8 mouse cellular contexts compared by ENCODE assay signal in the genomic region with DNA sequence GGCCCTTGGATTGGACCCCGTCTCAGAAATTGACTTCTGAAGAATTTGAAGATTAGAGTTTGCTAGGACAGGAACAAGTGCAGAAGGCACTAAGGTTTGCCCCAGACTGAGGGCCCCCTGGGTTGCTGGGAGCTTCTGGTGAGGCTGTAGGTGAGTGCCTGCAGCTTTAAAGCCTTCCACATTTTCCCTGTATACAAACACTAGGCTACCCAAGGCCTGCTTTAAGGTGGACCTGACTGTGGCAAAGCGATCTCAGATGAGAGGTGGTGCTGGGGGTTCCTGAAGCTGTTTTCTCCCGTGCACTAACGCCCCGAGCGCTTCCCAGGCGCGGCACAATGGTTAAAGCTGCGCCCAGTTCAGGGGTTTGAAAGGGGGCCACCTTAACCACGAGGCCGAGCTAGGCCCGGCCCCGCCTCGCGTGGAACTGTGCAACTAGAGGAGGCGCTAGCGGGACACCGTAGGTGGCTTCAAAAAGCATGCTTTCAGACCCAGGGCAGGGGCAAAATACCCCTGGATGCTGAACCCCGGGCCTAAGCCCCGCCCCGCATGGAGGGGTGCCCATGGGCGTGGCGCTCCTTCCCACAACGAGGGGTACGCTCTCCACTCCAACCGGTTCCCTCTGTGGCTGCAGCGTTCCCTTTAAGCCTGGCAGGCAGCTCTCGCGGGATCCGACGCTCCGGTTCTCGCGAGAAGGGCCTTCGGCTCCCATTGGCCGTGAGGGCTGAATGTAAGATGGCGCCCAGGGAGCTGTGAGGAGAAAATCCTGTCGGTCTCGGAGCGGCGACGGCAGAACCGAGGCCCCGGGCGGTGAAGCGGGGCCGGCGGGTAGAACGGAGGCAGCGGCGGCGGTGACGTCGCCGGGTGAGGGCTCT. TPM values are rescaled to one million over a fixed set of nuclear protein-coding genes. Genes with fewer than 3 reads are reported as not detected.
DNase-seq lines count a peak whose midpoint lies in the region; ATAC-seq and TF ChIP-seq lines count a peak whose summit lies in the region.

TSS of gene Qrich1 (plus strand) at position 427 of the 872 bp plus-strand sequence.

- TF ChIP-seq POLR2A in CH12.LX (IDR thresholded peaks at IDR 0.05; ENCODE audit: low read depth, low read length) = peak; percentile 92

- peaks cover 36% of the 10 kb centered on the region for H3K79me2 ChIP-seq in CH12.LX (replicated peaks; ENCODE audit: control insufficient read depth, extremely low read depth, insufficient read depth, poor library complexity, severe bottlenecking)

- TF ChIP-seq RAD21 in CH12.LX (IDR thresholded peaks at IDR 0.05; ENCODE audit: low read depth, low read length) = no peak

- peak; percentile 96 for ATAC-seq in forebrain, embryonic 11.5 days (replicated peaks; ENCODE audit: low FRiP score)
- ATAC-seq in heart, embryonic 16.5 days (replicated peaks; ENCODE audit: extremely low read depth, insufficient read depth, low FRiP score) = peak; percentile 94
- peak; percentile 90 for ATAC-seq in liver, embryonic 15.5 days (ENCODE audit: insufficient read depth)
- ATAC-seq in neural tube, embryonic 12.5 days (ENCODE audit: low FRiP score, low read depth) = peak; percentile 96

- peak within 1 kb of the TSS; percentile 92 for H3K27ac ChIP-seq in CH12.LX (ENCODE audit: insufficient read depth, low read depth)
- H3K27ac ChIP-seq in forebrain, embryonic 11.5 days (ENCODE audit: low read depth, low read length) = peak within 1 kb of the TSS; percentile 99
- peak within 1 kb of the TSS; percentile 100 for H3K27ac ChIP-seq in heart, embryonic 16.5 days (ENCODE audit: low read length)
- H3K27ac ChIP-seq in liver, embryonic 15.5 days (replicated peaks) = peak within 1 kb of the TSS; percentile 99
- peak within 1 kb of the TSS; percentile 99 for H3K27ac ChIP-seq in neural tube, embryonic 12.5 days

- no peaks in the 10 kb centered on the region for H3K9me3 ChIP-seq in CH12.LX (replicated peaks; ENCODE audit: low read length)
- H3K9me3 ChIP-seq in forebrain, embryonic 11.5 days (ENCODE audit: control insufficient read depth, low read length) = no peaks in the 10 kb centered on the region
- no peaks in the 10 kb centered on the region for H3K9me3 ChIP-seq in heart, embryonic 16.5 days (replicated peaks; ENCODE audit: control insufficient read depth, low read length)
- no peaks in the 10 kb centered on the region for H3K9me3 ChIP-seq in liver, embryonic 15.5 days (replicated peaks)
- H3K9me3 ChIP-seq in neural tube, embryonic 12.5 days = no peaks in the 10 kb centered on the region

- peak within 1 kb of the TSS; percentile 85 to 95 (median 91) for H3K4me3 ChIP-seq in CH12.LX (replicated peaks in 1 of 3; ENCODE audit: low read depth in 2 of 3, low read length in 2 of 3, poor library complexity in 1 of 3)
- peak within 1 kb of the TSS; percentile 88 for H3K4me3 ChIP-seq in forebrain, embryonic 11.5 days (ENCODE audit: low read depth, low read length)
- H3K4me3 ChIP-seq in heart, embryonic 16.5 days (ENCODE audit: low read length) = peak within 1 kb of the TSS; percentile 76
- H3K4me3 ChIP-seq in liver, embryonic 15.5 days (replicated peaks) = peak within 1 kb of the TSS; percentile 99
- H3K4me3 ChIP-seq in neural tube, embryonic 12.5 days = peak within 1 kb of the TSS; percentile 92

- no peaks in the 10 kb centered on the region for H3K27me3 ChIP-seq in CH12.LX (replicated peaks)
- no peaks in the 10 kb centered on the region for H3K27me3 ChIP-seq in forebrain, embryonic 11.5 days (ENCODE audit: control insufficient read depth, insufficient read depth, low read length)
- no peaks in the 10 kb centered on the region for H3K27me3 ChIP-seq in heart, embryonic 16.5 days (ENCODE audit: control insufficient read depth, insufficient read depth, low read length)
- no peaks in the 10 kb centered on the region for H3K27me3 ChIP-seq in liver, embryonic 15.5 days
- no peaks in the 10 kb centered on the region for H3K27me3 ChIP-seq in neural tube, embryonic 12.5 days (replicated peaks)

- peak within 1 kb of the TSS; percentile 100 for H3K9ac ChIP-seq in CH12.LX (ENCODE audit: insufficient read depth, low read depth)
- H3K9ac ChIP-seq in forebrain, embryonic 11.5 days (ENCODE audit: low read length) = peak within 1 kb of the TSS; percentile 98
- peak within 1 kb of the TSS; percentile 98 for H3K9ac ChIP-seq in heart, embryonic 16.5 days (ENCODE audit: low read length)
- peak within 1 kb of the TSS; percentile 94 for H3K9ac ChIP-seq in liver, embryonic 15.5 days
- H3K9ac ChIP-seq in neural tube, embryonic 12.5 days = peak within 1 kb of the TSS; percentile 96

- peaks cover 4 to 34% of the 10 kb centered on the region in 2 experiments; a peak in 3 of 4 replicates for H3K4me1 ChIP-seq in CH12.LX (ENCODE audit: control insufficient read depth in 1 of 2, insufficient read depth in 2 of 2)
- H3K4me1 ChIP-seq in forebrain, embryonic 11.5 days (replicated peaks; ENCODE audit: control insufficient read depth, insufficient read depth, low read length) = peaks cover 5% of the 10 kb centered on the region; the same call in 1 of the 2 replicates
- H3K4me1 ChIP-seq in heart, embryonic 16.5 days (ENCODE audit: control insufficient read depth, insufficient read depth, low read length) = peaks cover 21% of the 10 kb centered on the region
- H3K4me1 ChIP-seq in liver, embryonic 15.5 days (replicated peaks) = peaks cover 42% of the 10 kb centered on the region
- peaks cover 16% of the 10 kb centered on the region for H3K4me1 ChIP-seq in neural tube, embryonic 12.5 days

- TF ChIP-seq CTCF in CH12.LX (conservative IDR thresholded peaks at IDR 0.05 in 1 of 2, IDR thresholded peaks at IDR 0.05 in 1 of 2; ENCODE audit: low read depth in 2 of 2, low read length in 2 of 2) = peak in 1 of 2 experiments; percentile 25; a peak in 2 of 4 replicates

- WGBS in forebrain, embryonic 11.5 days = 1% methylated on average over 46 of the region's 55 CpGs
- WGBS in heart, embryonic 16.5 days = under 1% methylated on average over 54 of the region's 55 CpGs
- 1% methylated on average over 55 of the region's 55 CpGs for WGBS in liver, embryonic 15.5 days (ENCODE audit: insufficient replicate concordance)
- 2% methylated on average over 55 of the region's 55 CpGs for WGBS in neural tube, embryonic 12.5 days

- no peak for TF ChIP-seq EP300 in CH12.LX (IDR thresholded peaks at IDR 0.05; ENCODE audit: low read length)

- in situ Hi-C loops in CH12.LX (cut with MboI; ENCODE audit: low pct_ligation_motif_present, low pct_unique_long_range_greater_than_20kb, low sequenced_read_pairs) = no loop called here

- H3K4me2 ChIP-seq in CH12.LX (ENCODE audit: insufficient read depth, low read depth, poor library complexity, severe bottlenecking) = peak within 1 kb of the TSS; percentile 39
- H3K4me2 ChIP-seq in forebrain, embryonic 11.5 days (ENCODE audit: low read depth, low read length, severe bottlenecking) = peak within 1 kb of the TSS; percentile 89
- peak within 1 kb of the TSS; percentile 89 for H3K4me2 ChIP-seq in heart, embryonic 16.5 days (ENCODE audit: low read depth, low read length)
- H3K4me2 ChIP-seq in liver, embryonic 15.5 days = peak within 1 kb of the TSS; percentile 98
- peak within 1 kb of the TSS; percentile 70 for H3K4me2 ChIP-seq in neural tube, embryonic 12.5 days (replicated peaks)

- peaks cover 39 to 65% of the 10 kb centered on the region in 2 experiments for H3K36me3 ChIP-seq in CH12.LX (replicated peaks in 1 of 2; ENCODE audit: control insufficient read depth in 1 of 2, insufficient read depth in 1 of 2, low read length in 1 of 2)
- H3K36me3 ChIP-seq in forebrain, embryonic 11.5 days (ENCODE audit: control insufficient read depth, insufficient read depth, low read length) = peaks cover 11% of the 10 kb centered on the region
- H3K36me3 ChIP-seq in heart, embryonic 16.5 days (ENCODE audit: control insufficient read depth, insufficient read depth) = peaks cover 35% of the 10 kb centered on the region
- H3K36me3 ChIP-seq in liver, embryonic 15.5 days (replicated peaks) = peaks cover 57% of the 10 kb centered on the region
- peaks cover 38% of the 10 kb centered on the region for H3K36me3 ChIP-seq in neural tube, embryonic 12.5 days

- dilution Hi-C loops in CH12.LX (cut with MboI; ENCODE audit: extremely low pct_ligation_motif_present, extremely low pct_unique_long_range_greater_than_20kb, low sequenced_read_pairs) = no loop called here

- peak; percentile 97 for DNase-seq in CH12.LX (ENCODE audit: extremely low read depth)
- peak; percentile 96 for DNase-seq in c-Kit-positive CD71-positive TER-119-negative erythroid progenitor cells, embryonic 14.5 days (ENCODE audit: low read depth)
- DNase-seq in forebrain, embryonic 11.5 days (ENCODE audit: low spot score) = peak; percentile 98
- DNase-seq in kidney, postnatal 36 days = peak; percentile 96
- peak; percentile 95 for DNase-seq in telencephalon, adult 2 months (ENCODE audit: low read depth, low spot score)

TF ChIP-seq in CH12.LX, 34 proteins besides CTCF, POLR2A, EP300 and RAD21 (continues in another document):
- no peak for TF ChIP-seq JUN (IDR thresholded peaks at IDR 0.05; ENCODE audit: insufficient read depth, low read depth, low read length)
- peak; percentile 93 for TF ChIP-seq TCF12 (IDR thresholded peaks at IDR 0.05; ENCODE audit: low read depth, low read length)
- peak; percentile 90 for TF ChIP-seq TBP (conservative IDR thresholded peaks at IDR 0.05; ENCODE audit: low read depth, low read length)
- peak; percentile 100 for TF ChIP-seq CHD2 (IDR thresholded peaks at IDR 0.05; ENCODE audit: low read length)
- no peak for TF ChIP-seq PAX5 (IDR thresholded peaks at IDR 0.05; ENCODE audit: low read length)
- no peak for TF ChIP-seq MEF2A (IDR thresholded peaks at IDR 0.05; ENCODE audit: borderline replicate concordance, low read depth, low read length)
- TF ChIP-seq NRF1 (IDR thresholded peaks at IDR 0.05; ENCODE audit: low read depth, low read length) = peak; percentile 19; the same call in 1 of the 2 replicates
- TF ChIP-seq KAT2A (IDR thresholded peaks at IDR 0.05; ENCODE audit: insufficient replicate concordance, low read length) = peak; percentile 28; the same call in 1 of the 2 replicates
- TF ChIP-seq MAX (IDR thresholded peaks at IDR 0.05; ENCODE audit: low read length) = peak; percentile 78
- no peak for TF ChIP-seq JUND (conservative IDR thresholded peaks at IDR 0.05; ENCODE audit: low read depth, low read length)
- no peak for TF ChIP-seq ELF1 (IDR thresholded peaks at IDR 0.05; ENCODE audit: low read depth, low read length)
- peak; percentile 79; the same call in 1 of the 2 replicates for TF ChIP-seq ZMIZ1 (IDR thresholded peaks at IDR 0.05; ENCODE audit: low read depth, low read length)

RNA-seq across cellular contexts. Expression of gene Qrich1, which starts in this region (rescaled TPM):
- 104 and 115 TPM in 2 replicates for total RNA-seq in CH12.LX (2012; rRNA removed)
- total RNA-seq in CH12.LX (2014; rRNA removed) = 117 and 118 TPM in 2 replicates
- 61.5 and 72.1 TPM in 2 replicates for polyA plus RNA-seq in CH12.LX (2012; ENCODE audit: insufficient read length, low read depth)
- 174 and 183 TPM in 2 replicates for polyA plus RNA-seq in forebrain, embryonic 11.5 days (2014; fragmentation: Nextera tagmentation; extraction: Ambion mirVana)
- 82.2 and 82.5 TPM in 2 replicates for polyA plus RNA-seq in heart, embryonic 16.5 days (2015; fragmentation: Nextera tagmentation; extraction: Ambion mirVana)
- polyA plus RNA-seq in liver, embryonic 15.5 days (2015; fragmentation: Nextera tagmentation; extraction: Ambion mirVana) = 43.0 and 43.5 TPM in 2 replicates
- 162 and 164 TPM in 2 replicates for polyA plus RNA-seq in neural tube, embryonic 12.5 days (2016; fragmentation: Nextera tagmentation; extraction: Ambion mirVana)

Comparison
In these comparisons a context has a peak if more than half of its experiments do, and no peak if none do; other contexts are left out.
1. Peak in every context shown above with its lines: DNase-seq, ATAC-seq, H3K4me3 ChIP-seq and H3K27ac ChIP-seq.
2. H3K4me2 ChIP-seq: peak in every context shown above with its lines; median percentile 98 in liver, embryonic 15.5 days; 89 in forebrain, embryonic 11.5 days; 89 in heart, embryonic 16.5 days; 70 in neural tube, embryonic 12.5 days; 39 in CH12.LX.